Mouse (Mus musculus) embryonic facial prominence, embryonic 14.5 days (tissue): ENCODE results near the gene Atxn1. TPM values are rescaled to one million over a fixed set of nuclear protein-coding genes. Genes with fewer than 3 reads are reported as not detected.
A peak's percentile ranks its signal among the peaks of the same experiment; 100 is the strongest.

Experiments
- ATAC-seq: fragments of 200-750 bp; cut with Nextera tagmentation; 2 replicates; pipeline ENCODE4 v1.8.0; 2017; ENCODE audit warnings: low read depth, moderate number of reproducible peaks, moderate TSS enrichment
- DNase-seq: peaks from one replicate; pipeline ENCODE4 v3.0.0-alpha.2; 2015; ENCODE audit warnings: low spot score
- H3K27ac ChIP-seq: fragments of 300-500 bp; sonication (generic); replicated peaks from 2 replicates; pipeline ENCODE4 v1.5.1; 2014; ENCODE audit warnings: low read depth, mild to moderate bottlenecking, low read length, moderate library complexity
- H3K27me3 ChIP-seq: fragments of 300-500 bp; sonication (generic); replicated peaks from 2 replicates; pipeline ENCODE4 v1.6.1; 2014; ENCODE audit warnings: low read length; ENCODE audit not compliant: control insufficient read depth, insufficient read depth
- H3K36me3 ChIP-seq: fragments of 300-500 bp; sonication (generic); 2 replicates; pipeline ENCODE4 v1.6.1; 2014; ENCODE audit warnings: low read length, mixed read lengths; ENCODE audit not compliant: control insufficient read depth, insufficient read depth
- H3K4me1 ChIP-seq: fragments of 300-500 bp; sonication (generic); 2 replicates; pipeline ENCODE4 v1.6.1; 2014; ENCODE audit warnings: antibody characterized with exemption, low read length; ENCODE audit not compliant: control insufficient read depth, insufficient read depth
- H3K4me2 ChIP-seq: fragments of 300-500 bp; sonication (generic); 2 replicates; pipeline ENCODE4 v1.6.1; 2014; ENCODE audit warnings: low read depth, mild to moderate bottlenecking, low read length, moderate library complexity, mixed read lengths
- H3K4me3 ChIP-seq: fragments of 300-500 bp; sonication (generic); 2 replicates; pipeline ENCODE4 v1.5.1; 2014; ENCODE audit warnings: low read depth, mild to moderate bottlenecking, low read length
- H3K9ac ChIP-seq: fragments of 300-500 bp; sonication (generic); 2 replicates; pipeline ENCODE4 v1.6.1; 2014; ENCODE audit warnings: low read depth, mild to moderate bottlenecking, low read length, moderate library complexity, mixed read lengths
- H3K9me3 ChIP-seq: fragments of 300-500 bp; sonication (generic); 2 replicates; pipeline ENCODE4 v1.6.1; 2016; ENCODE audit warnings: low read length; ENCODE audit not compliant: control insufficient read depth
- WGBS: fragments of 180-500 bp; shearing (Covaris S2); extraction: QIAGEN DNeasy Blood & Tissue Kit; methylation state at CpG from one replicate; pipeline ENCODE4 v1.1.7; 2014; 5-methylcytosine and 5-hydroxymethylcytosine counted together
- polyA plus RNA-seq: library from polyadenylated mRNA; unstranded; fragments of >200 nt; fragmentation: Nextera tagmentation; extraction: Ambion mirVana; gene quantifications from 2 replicates; pipeline ENCODE4 v1.2.1, GENCODE M21; 2014

The Atxn1 gene
- polyA plus RNA-seq, 1 experiment from 2014 or later, result 3.6 TPM

GRCm38 (mm10) chr13:45942337-45942736 lies 22.5 kb downstream of the Atxn1 start:
- DNase-seq, result peak; percentile 56
- 89% methylated on average over 7 of the region's 7 CpGs for WGBS

DNA sequence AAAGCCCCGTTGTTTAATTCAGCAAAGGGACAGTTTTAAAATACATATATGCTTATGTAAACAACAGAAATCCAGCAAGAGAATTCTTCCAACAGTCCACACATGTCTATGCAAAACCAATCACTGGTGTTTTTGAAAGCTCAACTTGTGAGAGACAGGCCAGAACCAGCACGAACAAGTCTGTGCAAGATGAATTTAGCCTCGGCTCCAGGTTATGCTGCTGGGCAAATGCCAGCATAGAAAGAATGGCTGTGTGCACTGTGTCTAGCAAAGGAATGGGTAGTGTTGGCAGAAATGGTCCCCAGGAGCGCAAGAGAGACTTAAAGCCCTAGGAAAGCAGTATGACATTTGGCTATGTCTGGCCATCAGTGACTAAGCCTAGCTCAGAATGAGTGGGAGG lies 24.1 kb downstream of the Atxn1 start:
- DNase-seq (peak; percentile 36), ATAC-seq (no peak)
- no peak overlapping the region for H3K27ac ChIP-seq
- H3K4me3 ChIP-seq, result no peak overlapping the region
- 64% methylated on average over 4 of the region's 4 CpGs for WGBS
- H3K4me1 ChIP-seq, result peaks cover 9% of the 10 kb centered on the region
- H3K4me2 ChIP-seq, result no peak overlapping the region
- H3K9me3 ChIP-seq, result no peaks in the 10 kb centered on the region
- H3K9ac ChIP-seq, result no peak overlapping the region
- H3K27me3 ChIP-seq, result no peaks in the 10 kb centered on the region
- H3K36me3 ChIP-seq, result no peaks in the 10 kb centered on the region

More at GRCm38 (mm10) chr13:45942337-45942736, 22.5 kb downstream of the Atxn1 start:
- Histone ChIP-seq H3K27ac (no peak overlapping the region), H3K4me1 (peaks cover 9% of the 10 kb centered on the region), H3K4me2 (no peak overlapping the region), H3K27me3 (no peaks in the 10 kb centered on the region), H3K9ac (no peak overlapping the region), H3K4me3 (no peak overlapping the region), H3K36me3 (no peaks in the 10 kb centered on the region), H3K9me3 (no peaks in the 10 kb centered on the region)
- no peak for ATAC-seq

DNA sequence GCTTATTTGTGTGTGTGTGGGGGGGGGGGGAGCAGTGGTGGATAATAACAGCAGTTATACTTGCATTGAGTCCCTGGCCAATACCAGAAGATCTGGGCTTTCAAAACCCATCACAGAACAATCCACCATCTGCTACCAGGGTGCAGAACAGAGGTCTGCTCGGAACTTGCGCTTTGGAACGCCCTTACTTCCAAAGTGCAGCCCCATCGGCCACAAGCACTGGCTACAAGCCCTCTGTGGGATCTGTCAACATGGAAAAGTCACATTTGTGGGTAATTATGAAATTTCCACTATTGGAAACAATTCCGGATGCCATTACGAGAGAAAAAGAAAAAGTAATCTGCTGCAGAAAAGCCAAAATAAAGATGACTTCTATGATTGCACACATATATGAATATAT lies 25.2 kb downstream of the Atxn1 start:
- H3K27me3 ChIP-seq, result no peaks in the 10 kb centered on the region
- H3K4me1 ChIP-seq, result peaks cover 9% of the 10 kb centered on the region
- H3K27ac ChIP-seq, result no peak overlapping the region
- ATAC-seq (no peak), DNase-seq (no peak)
- H3K4me2 ChIP-seq, result 0 out of 2 replicates have a peak overlapping the region, but pooled peaks have one; percentile 5
- no peaks in the 10 kb centered on the region for H3K9me3 ChIP-seq
- no peak overlapping the region for H3K9ac ChIP-seq
- no peak overlapping the region for H3K4me3 ChIP-seq
- H3K36me3 ChIP-seq, result no peaks in the 10 kb centered on the region
- 69% methylated on average over 6 of the region's 6 CpGs for WGBS

DNA sequence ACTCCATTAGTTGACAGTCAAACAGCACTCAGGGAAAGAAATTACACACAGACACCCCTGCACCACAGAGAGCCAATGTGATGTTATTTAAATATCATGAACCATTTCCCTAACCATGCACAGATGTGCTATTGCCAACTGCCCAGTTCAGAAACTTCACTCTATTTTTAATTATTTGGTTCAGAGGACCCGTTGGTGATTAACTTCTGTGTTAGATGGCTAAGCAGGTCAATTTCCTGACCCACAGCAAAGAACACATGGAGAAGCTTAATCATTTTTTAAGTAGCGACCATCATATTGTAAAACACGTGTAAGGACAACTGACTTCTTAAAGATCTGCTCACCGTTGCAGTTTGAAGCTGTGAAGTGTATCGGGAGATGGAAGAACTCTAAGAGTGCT lies 26.7 kb downstream of the Atxn1 start:
- no peak for ATAC-seq
- H3K9me3 ChIP-seq, result no peaks in the 10 kb centered on the region

DNA sequence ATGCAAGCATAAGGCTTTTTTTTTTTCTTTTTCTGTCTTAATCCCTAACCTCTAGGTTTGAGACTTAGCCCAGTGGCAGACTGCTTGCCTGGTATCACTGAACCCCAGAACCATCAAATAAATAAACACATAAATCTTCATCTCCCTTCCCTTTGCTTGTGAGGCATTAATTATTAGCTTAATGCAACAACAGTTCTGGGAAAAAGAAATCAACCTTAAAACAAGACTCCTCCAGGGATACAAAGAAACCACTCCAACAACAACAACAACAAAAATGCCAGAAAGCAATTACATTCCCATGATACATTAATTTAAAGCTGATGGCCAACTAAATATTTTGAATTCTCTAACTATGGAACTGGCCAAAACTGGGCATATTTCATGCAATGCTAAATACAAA lies 28.0 kb downstream of the Atxn1 start:
- 0 out of 2 replicates have a peak, but pooled peaks cover 3% of the 10 kb centered on the region for H3K9me3 ChIP-seq
- ATAC-seq (no peak), DNase-seq (no peak)

More for the DNA sequence above, 26.7 kb downstream of the Atxn1 start:
- DNase-seq, result no peak
- H3K36me3 ChIP-seq, result no peaks in the 10 kb centered on the region
- H3K27me3 ChIP-seq, result no peaks in the 10 kb centered on the region
- H3K9ac ChIP-seq, result no peak overlapping the region
- no peak overlapping the region for H3K4me2 ChIP-seq
- H3K4me1 ChIP-seq, result peaks cover 9% of the 10 kb centered on the region
- WGBS, result 66% methylated on average over 5 of the region's 5 CpGs
- H3K27ac ChIP-seq, result no peak overlapping the region
- H3K4me3 ChIP-seq, result no peak overlapping the region

DNA sequence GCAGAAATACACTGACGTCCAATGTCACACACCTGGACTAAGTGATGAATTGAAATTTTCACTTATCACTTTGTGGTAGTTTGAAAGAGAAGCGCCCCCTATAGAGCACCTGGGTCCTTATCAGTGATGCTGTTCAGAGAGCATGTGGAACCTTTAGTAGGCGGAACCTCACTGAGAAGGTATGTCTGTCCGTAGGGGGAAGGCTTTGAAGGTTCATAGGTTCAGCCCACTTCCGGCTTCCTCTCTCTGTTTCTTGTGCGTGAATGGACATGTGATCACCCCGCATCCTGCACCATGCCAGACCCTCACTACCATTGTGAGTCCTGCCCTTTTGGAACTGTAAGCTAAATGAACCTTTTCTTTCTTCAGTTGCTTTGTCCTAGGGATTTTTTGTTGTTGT lies 29.0 kb downstream of the Atxn1 start:
- DNase-seq (no peak), ATAC-seq (no peak)
- Histone ChIP-seq H3K36me3 (no peaks in the 10 kb centered on the region), H3K4me3 (no peak overlapping the region), H3K27me3 (no peaks in the 10 kb centered on the region), H3K4me1 (peaks cover 7% of the 10 kb centered on the region), H3K9me3 (0 out of 2 replicates have a peak, but pooled peaks cover 5% of the 10 kb centered on the region), H3K4me2 (no peak overlapping the region), H3K9ac (no peak overlapping the region), H3K27ac (no peak overlapping the region)
- WGBS, result 71% methylated on average over 7 of the region's 7 CpGs

More for the DNA sequence above, 28.0 kb downstream of the Atxn1 start:
- Histone ChIP-seq H3K4me1 (peaks cover 9% of the 10 kb centered on the region), H3K27ac (no peak overlapping the region), H3K4me2 (no peak overlapping the region), H3K4me3 (no peak overlapping the region), H3K36me3 (no peaks in the 10 kb centered on the region), H3K27me3 (no peaks in the 10 kb centered on the region), H3K9ac (no peak overlapping the region)

DNA sequence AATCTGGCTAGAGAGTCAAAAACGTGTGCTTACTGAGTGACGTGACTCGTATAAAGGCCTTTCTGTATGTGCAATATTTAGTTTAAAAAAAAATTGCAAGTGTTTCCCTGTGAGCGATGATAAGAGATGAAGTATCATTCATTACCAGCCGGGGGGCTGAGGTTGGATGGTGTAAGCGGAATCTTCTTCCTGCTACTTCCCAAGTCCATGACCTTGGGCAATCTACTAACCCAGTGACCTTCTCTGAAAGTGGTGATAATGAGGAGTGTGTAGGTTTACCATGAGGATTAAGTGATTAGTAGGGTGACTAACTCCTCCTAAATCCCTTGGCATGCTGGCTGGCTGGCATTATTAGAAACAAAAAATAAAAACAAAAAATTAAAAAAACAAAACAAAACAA lies 30.0 kb downstream of the Atxn1 start:
- no peak for DNase-seq
- 77% methylated on average over 6 of the region's 6 CpGs for whole genome bisulfite sequencing

GRCm38 (mm10) chr13:45934085-45934484 lies 30.7 kb downstream of the Atxn1 start:
- WGBS, result 67% methylated on average over 7 of the region's 7 CpGs

More for the DNA sequence above, 30.0 kb downstream of the Atxn1 start:
- no peak for ATAC-seq
- no peak overlapping the region for H3K4me2 ChIP-seq
- H3K36me3 ChIP-seq, result no peaks in the 10 kb centered on the region
- no peaks in the 10 kb centered on the region for H3K27me3 ChIP-seq
- no peak overlapping the region for H3K4me3 ChIP-seq
- H3K4me1 ChIP-seq, result peaks cover 5% of the 10 kb centered on the region
- H3K27ac ChIP-seq, result no peak overlapping the region
- 0 out of 2 replicates have a peak, but pooled peaks cover 5% of the 10 kb centered on the region for H3K9me3 ChIP-seq
- H3K9ac ChIP-seq, result no peak overlapping the region

DNA sequence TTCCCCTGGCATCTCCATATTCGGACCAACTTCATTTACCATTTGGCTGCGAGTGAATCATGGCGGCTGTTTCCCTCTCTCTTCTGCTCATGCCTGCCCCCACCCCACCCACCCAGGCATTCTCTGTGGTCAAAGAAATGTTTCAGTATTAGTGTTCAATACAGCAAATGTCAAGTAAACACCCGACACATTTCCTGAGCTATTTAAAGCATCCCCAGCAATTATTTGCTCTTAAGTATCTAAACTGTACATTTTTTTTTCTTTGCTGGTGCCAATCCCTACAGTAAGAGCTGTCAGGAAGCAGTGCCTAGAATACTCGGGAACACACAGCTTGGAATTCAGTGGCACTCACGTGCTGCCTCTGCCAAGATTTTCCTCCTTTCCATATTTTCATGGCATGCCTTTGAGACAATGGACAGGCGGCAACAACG lies 32.3 kb downstream of the Atxn1 start:
- no peak overlapping the region for H3K4me3 ChIP-seq
- no peak overlapping the region for H3K27ac ChIP-seq
- H3K27me3 ChIP-seq, result no peaks in the 10 kb centered on the region
- H3K9ac ChIP-seq, result no peak overlapping the region
- 0 out of 2 replicates have a peak, but pooled peaks cover 5% of the 10 kb centered on the region for H3K9me3 ChIP-seq
- H3K4me1 ChIP-seq, result no peaks in the 10 kb centered on the region
- ATAC-seq (no peak), DNase-seq (no peak)
- H3K4me2 ChIP-seq, result no peak overlapping the region
- H3K36me3 ChIP-seq, result no peaks in the 10 kb centered on the region
- 67% methylated on average over 8 of the region's 8 CpGs for WGBS

More at GRCm38 (mm10) chr13:45934085-45934484, 30.7 kb downstream of the Atxn1 start:
- no peak overlapping the region for H3K27ac ChIP-seq
- H3K27me3 ChIP-seq, result no peaks in the 10 kb centered on the region
- no peak overlapping the region for H3K9ac ChIP-seq
- no peak overlapping the region for H3K4me2 ChIP-seq
- 0 out of 2 replicates have a peak, but pooled peaks cover 5% of the 10 kb centered on the region for H3K9me3 ChIP-seq
- no peak overlapping the region for H3K4me3 ChIP-seq
- DNase-seq (no peak), ATAC-seq (no peak)
- H3K4me1 ChIP-seq, result no peaks in the 10 kb centered on the region
- no peaks in the 10 kb centered on the region for H3K36me3 ChIP-seq
